Mouse (Mus musculus) kidney, embryonic 14.5 days (tissue): ENCODE data around the gene H13. TPM values are rescaled to one million over a fixed set of nuclear protein-coding genes. Genes with fewer than 3 reads are reported as not detected.

Experiments
- ATAC-seq: fragments of 200-750 bp; cut with Nextera tagmentation; 2 replicates; pipeline ENCODE4 v1.8.0; 2017; ENCODE audit warnings: moderate number of reproducible peaks, mild to moderate bottlenecking, moderate TSS enrichment, moderate library complexity; ENCODE audit not compliant: low FRiP score, low TSS enrichment
- H3K27ac ChIP-seq: fragments of 300-500 bp; sonication (generic); 2 replicates; pipeline ENCODE4 v1.5.1; 2014; ENCODE audit warnings: low read depth, mild to moderate bottlenecking, low read length, moderate library complexity, mixed read lengths
- H3K27me3 ChIP-seq: fragments of 300-500 bp; sonication (generic); 2 replicates; pipeline ENCODE4 v1.6.1; 2014; ENCODE audit warnings: mild to moderate bottlenecking, low read length; ENCODE audit not compliant: control insufficient read depth, insufficient read depth
- H3K36me3 ChIP-seq: fragments of 300-500 bp; sonication (generic); 2 replicates; pipeline ENCODE4 v1.6.1; 2014; ENCODE audit warnings: low read length, mixed read lengths; ENCODE audit not compliant: control insufficient read depth, insufficient read depth
- H3K4me1 ChIP-seq: fragments of 300-500 bp; sonication (generic); 2 replicates; pipeline ENCODE4 v1.6.1; 2014; ENCODE audit warnings: low read length, mixed read lengths; ENCODE audit not compliant: control insufficient read depth, insufficient read depth
- H3K4me2 ChIP-seq: fragments of 300-500 bp; sonication (generic); replicated peaks from 2 replicates; pipeline ENCODE4 v1.6.1; 2014; ENCODE audit warnings: low read depth, mild to moderate bottlenecking, low read length
- H3K4me3 ChIP-seq: fragments of 300-500 bp; sonication (generic); 2 replicates; pipeline ENCODE4 v1.5.1; 2014; ENCODE audit warnings: mild to moderate bottlenecking, low read length
- H3K9ac ChIP-seq: fragments of 300-500 bp; sonication (generic); 2 replicates; pipeline ENCODE4 v1.6.1; 2014; ENCODE audit warnings: low read depth, mild to moderate bottlenecking, low read length, moderate library complexity
- H3K9me3 ChIP-seq: fragments of 300-500 bp; sonication (generic); 2 replicates; pipeline ENCODE4 v1.6.1; 2016; ENCODE audit warnings: low read length; ENCODE audit not compliant: control insufficient read depth
- WGBS: fragments of 180-500 bp; shearing (Covaris S2); extraction: QIAGEN DNeasy Blood & Tissue Kit; methylation state at CpG from one replicate; pipeline ENCODE4 v1.1.7; 2014; 5-methylcytosine and 5-hydroxymethylcytosine counted together
- polyA plus RNA-seq: library from polyadenylated mRNA; unstranded; fragments of >200 nt; fragmentation: Nextera tagmentation; extraction: Ambion mirVana; gene quantifications from 2 replicates; pipeline ENCODE4 v1.2.1, GENCODE M21; 2014

The H13 gene
- polyA plus RNA-seq, 1 experiment from 2014 or later = 147 TPM

- peak overlapping the region; percentile 90 for H3K4me2 ChIP-seq
- no peaks in the 10 kb centered on the region for H3K27me3 ChIP-seq
- H3K36me3 ChIP-seq = peaks cover 50% of the 10 kb centered on the region
- no peak for ATAC-seq
- peak overlapping the region; percentile 89; the same call in 1 of the 2 replicates for H3K4me3 ChIP-seq
- WGBS = 62% methylated on average over 12 of the region's 12 CpGs
- H3K9ac ChIP-seq = peak overlapping the region; percentile 98; the same call in 1 of the 2 replicates
- peaks cover 36% of the 10 kb centered on the region for H3K4me1 ChIP-seq
- H3K27ac ChIP-seq = no peak overlapping the region
- no peaks in the 10 kb centered on the region for H3K9me3 ChIP-seq
These were observed 2.9 kb downstream of the H13 start for GRCm38 (mm10) chr2:152672166-152672565.

GRCm38 (mm10) chr2:152674148-152674547 lies 4.9 kb downstream of the H13 start:
- 80% methylated on average over 11 of the region's 11 CpGs for WGBS
- Histone ChIP-seq H3K4me3 (no peak overlapping the region), H3K9ac (no peak overlapping the region), H3K9me3 (no peaks in the 10 kb centered on the region), H3K36me3 (peaks cover 66% of the 10 kb centered on the region), H3K27ac (no peak overlapping the region), H3K4me1 (peaks cover 40% of the 10 kb centered on the region), H3K27me3 (no peaks in the 10 kb centered on the region), H3K4me2 (no peak overlapping the region)
- ATAC-seq = no peak

- no peak overlapping the region for H3K4me3 ChIP-seq
- peaks cover 78% of the 10 kb centered on the region for H3K36me3 ChIP-seq
- 74% methylated on average over 13 of the region's 13 CpGs for WGBS
- peaks cover 39% of the 10 kb centered on the region for H3K4me1 ChIP-seq
- no peak overlapping the region for H3K9ac ChIP-seq
- H3K27me3 ChIP-seq = no peaks in the 10 kb centered on the region
- no peaks in the 10 kb centered on the region for H3K9me3 ChIP-seq
- ATAC-seq = no peak
- H3K4me2 ChIP-seq = no peak overlapping the region
- no peak overlapping the region for H3K27ac ChIP-seq
These were observed 6.1 kb downstream of the H13 start for GRCm38 (mm10) chr2:152675252-152675791.

GRCm38 (mm10) chr2:152678302-152678701 lies 9.0 kb downstream of the H13 start:
- Histone ChIP-seq H3K9me3 (no peaks in the 10 kb centered on the region), H3K36me3 (peaks cover 92% of the 10 kb centered on the region), H3K4me1 (peaks cover 9% of the 10 kb centered on the region), H3K4me2 (no peak overlapping the region), H3K9ac (no peak overlapping the region), H3K27me3 (no peaks in the 10 kb centered on the region), H3K27ac (no peak overlapping the region), H3K4me3 (no peak overlapping the region)
- 57% methylated on average over 3 of the region's 3 CpGs for WGBS
- ATAC-seq = 0 out of 2 replicates have a peak, but pooled peaks have one; percentile 53

- 88% methylated on average over 5 of the region's 5 CpGs for WGBS
- ATAC-seq = no peak
- H3K27ac ChIP-seq = no peak overlapping the region
- peaks cover 96% of the 10 kb centered on the region for H3K36me3 ChIP-seq
- no peaks in the 10 kb centered on the region for H3K9me3 ChIP-seq
- H3K4me2 ChIP-seq = no peak overlapping the region
- H3K4me3 ChIP-seq = no peak overlapping the region
- H3K27me3 ChIP-seq = no peaks in the 10 kb centered on the region
- peaks cover 8% of the 10 kb centered on the region; the same call in 1 of the 2 replicates for H3K4me1 ChIP-seq
- no peak overlapping the region for H3K9ac ChIP-seq
These were observed 9.7 kb downstream of the H13 start for GRCm38 (mm10) chr2:152678925-152679324.

- no peak overlapping the region for H3K4me2 ChIP-seq
- peaks cover 4% of the 10 kb centered on the region; the same call in 1 of the 2 replicates for H3K4me1 ChIP-seq
- no peak overlapping the region; the same call in 1 of the 2 replicates for H3K27ac ChIP-seq
- H3K27me3 ChIP-seq = no peaks in the 10 kb centered on the region
- 63% methylated on average over 8 of the region's 8 CpGs for WGBS
- 0 out of 2 replicates have a peak, but pooled peaks have one; percentile 5 for ATAC-seq
- no peak overlapping the region for H3K4me3 ChIP-seq
- H3K9me3 ChIP-seq = no peaks in the 10 kb centered on the region
- H3K36me3 ChIP-seq = peaks cover 96% of the 10 kb centered on the region
- no peak overlapping the region for H3K9ac ChIP-seq
These were observed 10.6 kb downstream of the H13 start for GRCm38 (mm10) chr2:152679701-152680355.

- Histone ChIP-seq H3K4me1 (peaks cover 4% of the 10 kb centered on the region; the same call in 1 of the 2 replicates), H3K9me3 (peaks cover 5% of the 10 kb centered on the region; the same call in 1 of the 2 replicates), H3K4me2 (no peak overlapping the region), H3K27ac (no peak overlapping the region), H3K9ac (no peak overlapping the region), H3K27me3 (no peaks in the 10 kb centered on the region), H3K4me3 (no peak overlapping the region), H3K36me3 (peaks cover 96% of the 10 kb centered on the region)
- ATAC-seq = no peak
- WGBS = 90% methylated on average over 5 of the region's 5 CpGs
These were observed 13.8 kb downstream of the H13 start for GRCm38 (mm10) chr2:152683086-152683485.

- peak overlapping the region; percentile 17; the same call in 1 of the 2 replicates for H3K4me2 ChIP-seq
- no peak overlapping the region; the same call in 1 of the 2 replicates for H3K9ac ChIP-seq
- no peaks in the 10 kb centered on the region for H3K4me1 ChIP-seq
- no peaks in the 10 kb centered on the region for H3K27me3 ChIP-seq
- H3K27ac ChIP-seq = peak overlapping the region; percentile 37; the same call in 1 of the 2 replicates
- 0 out of 2 replicates have a peak overlapping the region, but pooled peaks have one; percentile 9 for H3K4me3 ChIP-seq
- H3K36me3 ChIP-seq = peaks cover 94% of the 10 kb centered on the region
- 0 out of 2 replicates have a peak, but pooled peaks have one; percentile 4 for ATAC-seq
- 58% methylated on average over 12 of the region's 12 CpGs for WGBS
- H3K9me3 ChIP-seq = peaks cover 5% of the 10 kb centered on the region; the same call in 1 of the 2 replicates
These were observed 17.1 kb downstream of the H13 start for GRCm38 (mm10) chr2:152686399-152686798.

GRCm38 (mm10) chr2:152686806-152687267 lies 17.6 kb downstream of the H13 start, which contains the start of gene Mcts2:
TSS of gene Mcts2 (plus strand) at chr2:152687035.
- H3K36me3 ChIP-seq = peaks cover 90% of the 10 kb centered on the region
- WGBS = 45% methylated on average over 45 of the region's 45 CpGs
- H3K9me3 ChIP-seq = peaks cover 5% of the 10 kb centered on the region; the same call in 1 of the 2 replicates
- peak within 1 kb of the TSS; percentile 48 for H3K4me3 ChIP-seq
- peak within 1 kb of the TSS; percentile 59 for H3K4me2 ChIP-seq
- H3K9ac ChIP-seq = peak within 1 kb of the TSS; percentile 55; the same call in 1 of the 2 replicates
- peak within 1 kb of the TSS; percentile 37; the same call in 1 of the 2 replicates for H3K27ac ChIP-seq
- ATAC-seq = peak; percentile 96
- no peaks in the 10 kb centered on the region for H3K4me1 ChIP-seq
- H3K27me3 ChIP-seq = no peaks in the 10 kb centered on the region
